Mouse (Mus musculus) lung, adult 18-20 months (tissue): ENCODE results near the gene Fscn1.

Experiments used
- DNase-seq, 2 experiments: peaks; one replicate each; pipeline ENCODE4 v3.0.0; 2022; ENCODE audit warnings: mixed read lengths in 2 of 2

Gene Fscn1

GRCm38 (mm10) chr5:142976516-142976915, 16.4 kb downstream of the Fscn1 start:
- no peak for DNase-seq

DNA sequence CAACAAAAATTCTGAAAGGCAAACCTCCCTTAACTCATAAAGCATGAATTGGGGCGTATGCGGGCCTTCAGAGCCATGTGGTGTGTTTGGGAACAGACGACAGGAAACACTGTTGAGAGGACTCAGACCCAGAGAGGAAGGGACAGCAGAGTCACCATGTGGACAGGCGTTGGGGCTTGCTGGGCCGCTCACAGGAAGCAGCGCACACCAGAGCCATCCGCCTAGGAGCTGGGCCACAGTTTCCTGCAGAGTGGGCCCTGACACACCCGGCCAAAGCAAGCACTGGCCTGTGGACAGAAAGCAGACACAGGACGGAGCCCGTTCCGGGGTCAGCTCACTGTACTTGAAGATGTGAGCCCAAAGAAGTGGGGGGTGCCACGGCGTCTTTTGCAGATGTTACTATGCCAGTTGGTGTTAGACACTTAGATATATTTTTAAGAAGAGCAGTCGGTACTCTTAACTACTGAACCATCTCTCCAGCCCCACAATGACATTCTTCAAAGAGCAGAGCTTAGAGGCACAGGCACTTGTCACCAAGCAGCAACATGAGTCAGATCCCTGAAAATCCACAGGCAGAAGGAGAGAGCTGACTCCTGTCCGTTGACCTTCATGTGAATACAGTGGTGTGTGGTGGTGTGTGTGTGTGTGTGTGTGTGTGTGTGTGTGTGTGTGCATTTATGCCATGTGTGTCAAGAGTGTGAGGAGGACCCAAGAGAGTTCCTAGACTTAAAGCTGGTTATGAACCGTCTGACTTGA, 22.1 kb downstream of the Fscn1 start:
- DNase-seq, result peak in 1 of 2 experiments; percentile 26

GRCm38 (mm10) chr5:142983174-142983573, 23.0 kb downstream of the Fscn1 start:
- no peak for DNase-seq

- no peak for DNase-seq
Observed at GRCm38 (mm10) chr5:142984271-142984670, 24.1 kb downstream of the Fscn1 start.

- no peak for DNase-seq
Observed at GRCm38 (mm10) chr5:142988520-142988919, 28.4 kb downstream of the Fscn1 start.

DNA sequence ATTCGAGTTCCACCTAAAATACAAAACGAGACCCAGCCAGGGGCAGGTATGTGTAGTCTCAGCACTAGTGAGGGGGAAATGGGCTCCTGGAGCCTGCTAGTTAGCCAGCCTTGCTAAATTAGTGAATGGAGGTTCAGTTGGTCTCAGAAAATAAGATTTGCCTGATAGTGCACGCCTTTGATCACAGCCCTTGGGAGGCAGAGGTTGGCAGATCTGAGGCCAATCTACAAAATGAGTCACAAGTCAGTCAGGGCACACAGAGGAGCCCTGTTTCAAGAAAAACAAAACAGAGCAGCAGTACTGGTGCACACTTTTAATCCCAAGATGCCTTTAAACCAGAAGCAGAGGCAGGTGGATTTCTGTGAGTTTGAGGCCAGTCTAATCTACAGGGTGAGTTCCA, 29.0 kb downstream of the Fscn1 start:
- DNase-seq, result no peak

GRCm38 (mm10) chr5:142994746-142995145, 34.6 kb downstream of the Fscn1 start:
- no peak for DNase-seq

GRCm38 (mm10) chr5:142997526-142997925, 37.4 kb downstream of the Fscn1 start:
- no peak for DNase-seq

DNA sequence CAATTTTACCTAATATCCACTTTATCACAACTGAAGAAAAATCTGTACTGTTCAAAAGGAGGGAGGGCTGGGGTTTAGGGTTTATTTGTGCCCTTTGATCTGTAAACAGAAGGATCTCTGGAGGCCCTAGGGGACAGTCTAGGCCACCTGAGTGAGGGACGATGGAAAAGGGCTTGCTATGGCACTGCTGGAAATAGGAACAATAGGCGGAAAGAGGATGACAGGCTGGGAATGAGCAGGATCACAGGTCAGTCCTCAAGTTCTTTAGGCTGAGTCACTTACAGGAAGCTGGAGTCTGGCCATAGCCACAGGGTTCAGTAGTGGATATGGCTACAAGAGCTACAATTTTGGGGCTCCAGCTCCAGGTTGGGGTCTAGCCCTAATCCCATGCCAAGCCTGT, 38.0 kb downstream of the Fscn1 start:
- DNase-seq, result no peak

DNA sequence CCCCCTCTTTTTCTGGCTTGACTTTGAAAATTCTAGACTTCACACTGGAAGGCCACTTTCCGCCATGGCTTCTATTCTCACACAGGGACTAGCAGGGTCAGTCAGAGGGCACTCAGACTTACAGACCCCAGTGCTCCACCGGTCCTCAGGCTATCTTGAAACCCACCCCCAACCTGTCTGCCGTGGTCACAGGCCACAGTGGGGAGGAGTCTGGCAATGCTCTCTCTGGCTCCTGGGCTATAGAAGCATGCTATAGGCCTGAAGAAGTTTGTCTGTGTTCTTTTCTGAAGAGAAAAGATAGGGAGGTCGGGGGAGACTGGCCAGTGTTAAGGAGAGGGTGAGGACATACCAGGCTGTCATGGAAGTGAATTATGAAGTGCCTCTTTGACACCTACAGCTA, 39.9 kb downstream of the Fscn1 start:
- no peak for DNase-seq

DNA sequence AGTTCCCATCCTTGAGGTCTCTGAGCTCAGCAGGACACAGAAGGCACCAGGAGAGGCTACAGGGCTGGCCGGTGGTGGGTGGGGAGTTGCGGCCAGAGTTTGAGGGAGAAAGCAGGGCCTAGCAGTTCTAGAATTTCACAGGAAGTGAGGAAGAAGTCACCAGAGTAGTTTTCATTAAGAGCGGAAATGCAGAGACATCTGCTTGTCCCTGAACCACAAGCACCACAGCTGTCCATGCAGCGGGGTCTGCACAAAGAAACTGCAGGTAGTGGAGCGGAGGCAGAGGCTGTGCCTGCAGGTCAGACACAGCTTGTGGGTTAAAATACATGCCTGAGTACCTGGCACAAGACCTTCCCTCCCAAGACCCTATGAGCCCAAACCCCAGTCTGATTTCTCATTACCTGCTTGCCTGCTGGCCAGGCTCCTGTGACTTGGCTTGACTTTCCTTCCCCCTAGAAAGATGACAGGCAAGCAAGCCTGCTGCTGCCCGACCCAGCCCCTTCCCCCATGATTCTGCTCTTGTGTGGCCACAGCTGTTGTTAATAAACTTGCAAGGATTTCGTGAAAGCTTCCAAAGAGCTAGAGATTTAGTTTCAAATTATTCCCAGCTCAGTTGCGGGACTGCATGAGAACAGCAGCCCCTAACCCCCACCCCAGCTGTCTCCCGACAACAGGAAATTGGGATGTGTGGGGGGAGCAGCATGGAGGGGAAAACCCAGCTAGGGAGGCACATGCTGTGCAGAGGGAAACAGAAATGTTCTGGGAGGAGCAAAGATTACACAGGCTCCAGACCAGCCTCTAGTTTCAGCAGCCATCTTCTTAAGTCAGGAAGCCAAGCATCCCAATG, 40.7 kb downstream of the Fscn1 start:
- DNase-seq, result no peak

DNA sequence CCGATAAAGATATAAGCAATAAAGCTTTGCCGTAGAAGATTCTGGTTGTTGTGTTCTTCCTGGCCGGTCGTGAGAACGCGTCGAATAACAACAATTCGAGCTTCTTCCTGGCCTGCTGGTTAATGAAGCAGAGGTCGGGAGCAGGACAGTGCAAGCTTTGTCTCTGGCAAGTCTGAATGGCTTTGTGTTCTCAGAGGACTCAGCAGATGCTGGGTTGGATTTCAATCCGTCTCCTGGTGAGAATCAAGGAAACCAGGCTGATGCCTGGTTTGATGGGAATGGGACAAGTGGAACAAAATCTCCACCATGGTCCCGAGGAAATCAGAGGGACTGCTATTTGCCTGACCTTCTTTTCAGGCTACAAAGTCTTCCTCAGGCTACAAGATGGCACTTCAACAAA, 49.2 kb downstream of the Fscn1 start:
- no peak for DNase-seq

DNA sequence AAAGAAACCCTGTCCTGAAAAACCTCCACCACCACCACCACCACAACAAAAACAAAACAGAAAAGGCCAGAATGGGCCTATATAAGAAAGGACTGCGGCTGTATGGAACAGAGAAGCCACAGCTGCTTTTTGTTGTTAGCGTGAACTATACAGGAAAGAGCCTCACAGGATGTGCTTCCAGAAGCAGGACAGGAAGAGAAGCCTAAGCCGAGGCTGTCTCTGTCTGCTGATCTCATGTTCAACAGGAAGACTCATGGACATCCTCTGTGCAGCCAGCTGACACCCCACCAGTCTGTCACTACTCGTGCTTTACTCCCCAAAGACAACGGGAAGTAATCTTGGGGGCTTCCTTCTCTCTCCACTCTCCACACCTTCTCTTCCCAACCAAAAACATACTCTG, 57.3 kb downstream of the Fscn1 start:
- DNase-seq, result peak; percentile 10 to 26
